Comparison of ENCODE assay signal across 27 mouse cellular contexts in genomic region chr13:48948951-48949350, GRCm38 (mm10).
"Had no signal": no experiment of that assay in that cellular context is flagged by ENCODE, and none has a peak within 500 bp of the region (broad histone marks: within the 10 kb centered on the region; RNA-seq: fewer than 3 reads in every experiment).

No protein-coding gene starts in this region.

- H3K27me3 ChIP-seq: heart, embryonic 12.5 days; hindbrain, embryonic 12.5 days; intestine, embryonic 15.5 days; limb, embryonic 12.5 days; liver, embryonic 13.5 days; liver, embryonic 15.5 days had no signal

- H3K4me2 ChIP-seq: heart, embryonic 12.5 days; hindbrain, embryonic 12.5 days; hindbrain, embryonic 14.5 days; intestine, embryonic 15.5 days; limb, embryonic 12.5 days; liver, embryonic 11.5 days; liver, embryonic 13.5 days; liver, embryonic 15.5 days had no signal

- H3K9ac ChIP-seq: heart, embryonic 12.5 days; hindbrain, embryonic 12.5 days; hindbrain, embryonic 14.5 days; intestine, embryonic 15.5 days; limb, embryonic 12.5 days; liver, embryonic 13.5 days; liver, embryonic 15.5 days had no signal

- H3K27ac ChIP-seq: gastrocnemius, adult 2 months; heart, adult 2 months; hindbrain, embryonic 10.5 days; hindbrain, embryonic 12.5 days; hindbrain, embryonic 14.5 days; intestine, embryonic 15.5 days; left cerebral cortex, adult 2 months; limb, embryonic 10.5 days; limb, embryonic 12.5 days; liver, embryonic 13.5 days; liver, embryonic 15.5 days had no signal

- H3K9me3 ChIP-seq: heart, embryonic 12.5 days; hindbrain, embryonic 10.5 days; hindbrain, embryonic 12.5 days; intestine, embryonic 15.5 days; limb, embryonic 10.5 days; limb, embryonic 12.5 days; liver, embryonic 13.5 days; liver, embryonic 15.5 days had no signal

- ATAC-seq: hindbrain, embryonic 16.5 days; inflammation-experienced regulatory T-cells, adult 6 months; intestine, embryonic 15.5 days; intestine, postnatal 0 days had no signal

- H3K4me3 ChIP-seq: gastrocnemius, adult 2 months; heart, adult 2 months; heart, embryonic 12.5 days; hindbrain, embryonic 10.5 days; hindbrain, embryonic 12.5 days; intestine, embryonic 15.5 days; left cerebral cortex, adult 2 months; limb, embryonic 10.5 days; limb, embryonic 12.5 days; liver, embryonic 13.5 days; liver, embryonic 15.5 days had no signal

- DNase-seq: gastrocnemius, adult 2 months; gastrocnemius, postnatal 10 days; gastrocnemius, postnatal 25 days; heart, adult 2 months; heart, postnatal 10 days; heart, postnatal 4 days; kidney, adult 18-20 months; kidney, adult 8-10 months; kidney, postnatal 10 days; kidney, postnatal 25 days; kidney, postnatal 4 days; layer of hippocampus, adult 9-11 months; liver; liver, embryonic 13.5 days had no signal
